Mouse (Mus musculus) heart, adult 2 months (tissue): Measurements from ENCODE around the gene Ror1. TPM values are rescaled to one million over a fixed set of nuclear protein-coding genes. Genes with fewer than 3 reads are reported as not detected.

Experiments used
- DNase-seq, 2 experiments: peaks; one replicate each; pipeline ENCODE4 v3.0.0; 2021
- H3K27ac ChIP-seq: fragments of 200-600 bp; 2 replicates; pipeline ENCODE4 v1.8.1; 2022
- H3K27me3 ChIP-seq: fragments of 200-500 bp; 2 replicates; pipeline ENCODE4 v1.6.1; 2012; ENCODE audit warnings: mild to moderate bottlenecking, low read length, inconsistent platforms, mixed read lengths; ENCODE audit not compliant: control insufficient read depth, insufficient read depth
- H3K36me3 ChIP-seq: fragments of 200-500 bp; 2 replicates; pipeline ENCODE4 v1.6.1; 2012; ENCODE audit warnings: low read length, inconsistent platforms; ENCODE audit not compliant: control insufficient read depth, insufficient read depth
- H3K4me1 ChIP-seq: fragments of 200-500 bp; 2 replicates; pipeline ENCODE4 v1.6.1; 2011; ENCODE audit warnings: low read length; ENCODE audit not compliant: control insufficient read depth, insufficient read depth
- H3K4me3 ChIP-seq: fragments of 200-600 bp; 2 replicates; pipeline ENCODE4 v1.8.1; 2022
- H3K79me2 ChIP-seq: fragments of 200-500 bp; replicated peaks from 2 replicates; pipeline ENCODE4 v1.6.1; 2012; ENCODE audit warnings: mild to moderate bottlenecking, inconsistent platforms, low read length, moderate library complexity, mixed read lengths; ENCODE audit not compliant: control insufficient read depth, insufficient read depth
- H3K9ac ChIP-seq: fragments of 200-500 bp; 2 replicates; pipeline ENCODE4 v1.6.1; 2012; ENCODE audit warnings: low read depth, mild to moderate bottlenecking, control low read depth, inconsistent platforms, low read length, mixed read lengths
- CTCF ChIP-seq: fragments of 200-600 bp; IDR thresholded peaks from 2 replicates; pipeline ENCODE4 v1.8.1; 2022; ENCODE audit warnings: antibody characterized with exemption, mild to moderate bottlenecking, moderate library complexity
- EP300 ChIP-seq: fragments of 200-500 bp; IDR thresholded peaks from 2 replicates; pipeline ENCODE4 v1.6.1; 2011; ENCODE audit warnings: low read depth, low read length, control low read depth; ENCODE audit not compliant: insufficient read depth
- POLR2A ChIP-seq: fragments of 200-500 bp; IDR thresholded peaks from 2 replicates; pipeline ENCODE4 v1.6.1; 2011; ENCODE audit warnings: mild to moderate bottlenecking, low read depth, low read length, control low read depth; ENCODE audit not compliant: insufficient read depth
- WGBS: fragments of 180-500 bp; shearing (Covaris S2); methylation state at CpG from one replicate; pipeline ENCODE4 v1.1.7; 2018; 5-methylcytosine and 5-hydroxymethylcytosine counted together
- intact Hi-C: fragments of 180-260 bp; cut with DNase I; formaldehyde crosslinking; loops from one replicate; pipeline ENCODE4 v1.15.1; 2025
- polyA plus RNA-seq: library from polyadenylated mRNA; depleted of rRNA; stranded (reverse); fragments of >200 nt; gene quantifications from 2 replicates; pipeline ENCODE4 v1.2.3, GENCODE M21; 2012
- total RNA-seq, 2 experiments: library from RNA; stranded (reverse); gene quantifications; 2 replicates each; pipeline ENCODE4 v1.2.3; 2021

Gene Ror1
- total and polyA plus RNA-seq, 3 experiments: 2.3 to 5.0 (median 3.4) TPM

GRCm38 (mm10) chr4:100104241-100104640, 8.7 kb downstream of the Ror1 start:
- Histone ChIP-seq H3K9ac (no peak overlapping the region), H3K27ac (no peak overlapping the region), H3K79me2 (no peaks in the 10 kb centered on the region), H3K27me3 (no peaks in the 10 kb centered on the region), H3K4me1 (peaks cover 9% of the 10 kb centered on the region), H3K4me3 (no peak overlapping the region), H3K36me3 (no peaks in the 10 kb centered on the region; the same call in 1 of the 2 replicates)
- WGBS: 63% methylated on average over 1 of the region's 1 CpGs
- no peak for DNase-seq
- intact Hi-C loops: no loop called here
- TF ChIP-seq POLR2A (no peak), EP300 (no peak), CTCF (no peak)

- no peaks in the 10 kb centered on the region for H3K27me3 ChIP-seq
Observed at GRCm38 (mm10) chr4:100107593-100107992, 12.0 kb downstream of the Ror1 start.

GRCm38 (mm10) chr4:100108551-100108950, 13.0 kb downstream of the Ror1 start:
- TF ChIP-seq EP300 (no peak), CTCF (no peak), POLR2A (no peak)
- Histone ChIP-seq H3K27me3 (no peaks in the 10 kb centered on the region), H3K4me3 (no peak overlapping the region), H3K4me1 (peaks cover 4% of the 10 kb centered on the region), H3K79me2 (no peaks in the 10 kb centered on the region), H3K27ac (no peak overlapping the region), H3K36me3 (no peaks in the 10 kb centered on the region; the same call in 1 of the 2 replicates), H3K9ac (no peak overlapping the region)
- intact Hi-C loops: no loop called here
- 96% methylated on average over 4 of the region's 4 CpGs for WGBS
- DNase-seq: peak in 1 of 2 experiments; percentile 14

More at GRCm38 (mm10) chr4:100107593-100107992, 12.0 kb downstream of the Ror1 start:
- no peaks in the 10 kb centered on the region for H3K79me2 ChIP-seq
- 85% methylated on average over 9 of the region's 9 CpGs for WGBS
- H3K4me1 ChIP-seq: peaks cover 4% of the 10 kb centered on the region
- intact Hi-C loops: no loop called here
- H3K36me3 ChIP-seq: no peaks in the 10 kb centered on the region; the same call in 1 of the 2 replicates
- H3K4me3 ChIP-seq: no peak overlapping the region
- H3K9ac ChIP-seq: no peak overlapping the region
- no peak overlapping the region for H3K27ac ChIP-seq
- TF ChIP-seq CTCF: no peak
- no peak for DNase-seq

GRCm38 (mm10) chr4:100114148-100114547, 18.6 kb downstream of the Ror1 start:
- H3K36me3 ChIP-seq: no peaks in the 10 kb centered on the region
- H3K27ac ChIP-seq: no peak overlapping the region
- intact Hi-C loops: no loop called here
- no peaks in the 10 kb centered on the region for H3K27me3 ChIP-seq
- TF ChIP-seq POLR2A (no peak), CTCF (no peak), EP300 (no peak)
- no peak overlapping the region for H3K4me3 ChIP-seq
- no peak for DNase-seq
- H3K9ac ChIP-seq: no peak overlapping the region
- H3K4me1 ChIP-seq: peaks cover 4% of the 10 kb centered on the region; the same call in 1 of the 2 replicates
- H3K79me2 ChIP-seq: no peaks in the 10 kb centered on the region

GRCm38 (mm10) chr4:100116366-100116765, 20.8 kb downstream of the Ror1 start:
- Histone ChIP-seq H3K27ac (no peak overlapping the region), H3K4me1 (peaks cover 6% of the 10 kb centered on the region; the same call in 1 of the 2 replicates), H3K79me2 (no peaks in the 10 kb centered on the region; the same call in 1 of the 2 replicates), H3K36me3 (no peaks in the 10 kb centered on the region), H3K4me3 (no peak overlapping the region), H3K9ac (no peak overlapping the region), H3K27me3 (no peaks in the 10 kb centered on the region)
- no peak for DNase-seq
- WGBS: 95% methylated on average over 3 of the region's 3 CpGs
- no peak for TF ChIP-seq POLR2A
- TF ChIP-seq EP300: no peak
- TF ChIP-seq CTCF: 0 out of 2 replicates have a peak, but pooled peaks have one; percentile 23
- intact Hi-C loops: no loop called here

- Histone ChIP-seq H3K79me2 (no peaks in the 10 kb centered on the region; the same call in 1 of the 2 replicates), H3K4me3 (no peak overlapping the region), H3K9ac (no peak overlapping the region), H3K27me3 (no peaks in the 10 kb centered on the region), H3K27ac (no peak overlapping the region), H3K4me1 (peaks cover 6% of the 10 kb centered on the region; the same call in 1 of the 2 replicates), H3K36me3 (no peaks in the 10 kb centered on the region)
- no peak for DNase-seq
- TF ChIP-seq EP300: no peak
- TF ChIP-seq POLR2A: no peak
- no peak for TF ChIP-seq CTCF
- intact Hi-C loops: no loop called here
- WGBS: 60% methylated on average over 4 of the region's 4 CpGs
Observed at GRCm38 (mm10) chr4:100118676-100119075, 23.1 kb downstream of the Ror1 start.
